In the genomic region with DNA sequence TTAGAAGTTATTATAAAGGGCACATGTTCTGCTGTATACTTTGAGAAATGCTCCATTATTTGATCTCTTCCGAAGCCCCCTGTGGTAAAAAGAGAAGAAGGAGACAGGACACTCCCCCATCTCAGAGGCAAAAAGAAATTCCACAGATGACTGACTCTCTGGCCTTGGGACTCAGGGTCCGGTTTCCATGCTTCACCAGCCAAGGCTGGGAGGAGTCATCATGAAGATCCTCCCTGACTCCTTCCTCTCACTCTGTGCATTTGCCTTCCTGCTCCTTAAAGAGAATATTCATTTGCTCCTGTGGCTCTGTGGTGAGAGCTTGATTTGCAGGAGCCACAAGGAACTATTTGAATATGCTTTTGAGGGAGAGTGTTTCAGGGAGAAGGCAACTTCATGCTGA, we compare ENCODE assay signal across 21 mouse cellular contexts.
DNase-seq lines count a peak whose midpoint lies in the region; ATAC-seq lines count a peak whose summit lies in the region.
"Had no signal": no experiment of that assay in that cellular context is flagged by ENCODE, and none has a peak within 500 bp of the region (broad histone marks: within the 10 kb centered on the region; RNA-seq: fewer than 3 reads in every experiment).

No protein-coding gene starts in this region.

- no peaks in the 10 kb centered on the region for H3K27me3 ChIP-seq in kidney, embryonic 15.5 days
- H3K27me3 ChIP-seq in hindbrain, embryonic 16.5 days (replicated peaks; ENCODE audit: control insufficient read depth, insufficient read depth, low read length), result no peaks in the 10 kb centered on the region
- H3K27me3 ChIP-seq: embryonic facial prominence, embryonic 12.5 days; forebrain, embryonic 15.5 days; heart, embryonic 15.5 days; hindbrain, embryonic 13.5 days had no signal

- peak; percentile 80 for ATAC-seq in kidney, embryonic 15.5 days (replicated peaks; ENCODE audit: low FRiP score)
- no peak for ATAC-seq in monocyte, adult 5-6 weeks (replicated peaks; ENCODE audit: insufficient number of reproducible peaks, low FRiP score, low TSS enrichment, poor library complexity, severe bottlenecking)
- no peak for ATAC-seq in hindbrain, embryonic 16.5 days
- ATAC-seq: activated CD4-positive, CD25-positive, alpha-beta regulatory T cell, adult 4 months; forebrain, embryonic 15.5 days had no signal

- DNase-seq in kidney, adult 11 months, result no peak
- peak; percentile 15 for DNase-seq in ZHBTc4 (ENCODE audit: low read depth, low spot score)
- DNase-seq in kidney, postnatal 10 days, result peak; percentile 31
- no peak for DNase-seq in embryo, embryonic 9.5 days (ENCODE audit: extremely low spot score)
- DNase-seq: adrenal gland, postnatal 25 days; cerebellum, adult 2 months; cerebellum, postnatal 14 days; embryo, embryonic 11 days; gastrocnemius, postnatal 10 days; heart, adult 2 months; heart, postnatal 14 days had no signal

- H3K27ac ChIP-seq in kidney, embryonic 15.5 days, result no peak overlapping the region
- H3K27ac ChIP-seq in hindbrain, embryonic 16.5 days (ENCODE audit: low read depth, low read length), result no peak overlapping the region
- H3K27ac ChIP-seq: embryonic facial prominence, embryonic 12.5 days; forebrain, embryonic 15.5 days; heart, adult 2 months; heart, embryonic 15.5 days; hindbrain, embryonic 13.5 days had no signal

- no peaks in the 10 kb centered on the region for H3K36me3 ChIP-seq in kidney, embryonic 15.5 days
- H3K36me3 ChIP-seq in hindbrain, embryonic 16.5 days (ENCODE audit: control insufficient read depth, insufficient read depth, low read length), result no peaks in the 10 kb centered on the region
- H3K36me3 ChIP-seq: embryonic facial prominence, embryonic 12.5 days; forebrain, embryonic 15.5 days; G1E; heart, embryonic 15.5 days; hindbrain, embryonic 13.5 days had no signal

- H3K9me3 ChIP-seq in kidney, embryonic 15.5 days (replicated peaks), result no peaks in the 10 kb centered on the region
- H3K9me3 ChIP-seq in hindbrain, embryonic 16.5 days (ENCODE audit: control insufficient read depth, low read length), result no peaks in the 10 kb centered on the region
- H3K9me3 ChIP-seq: embryonic facial prominence, embryonic 12.5 days; forebrain, embryonic 15.5 days; heart, embryonic 15.5 days; hindbrain, embryonic 13.5 days had no signal

- H3K4me3 ChIP-seq in kidney, embryonic 15.5 days (replicated peaks), result no peak overlapping the region
- H3K4me3 ChIP-seq in hindbrain, embryonic 16.5 days (ENCODE audit: low read length), result no peak overlapping the region
- H3K4me3 ChIP-seq: embryonic facial prominence, embryonic 12.5 days; forebrain, embryonic 15.5 days; heart, adult 2 months; heart, embryonic 15.5 days; hindbrain, embryonic 13.5 days had no signal

- H3K4me1 ChIP-seq in kidney, embryonic 15.5 days, result no peaks in the 10 kb centered on the region; the same call in 1 of the 2 replicates
- no peaks in the 10 kb centered on the region for H3K4me1 ChIP-seq in hindbrain, embryonic 16.5 days (ENCODE audit: control insufficient read depth, insufficient read depth, low read depth, low read length)
- H3K4me1 ChIP-seq: embryonic facial prominence, embryonic 12.5 days; heart, embryonic 15.5 days; hindbrain, embryonic 13.5 days had no signal

- H3K4me2 ChIP-seq in kidney, embryonic 15.5 days, result no peak overlapping the region
- no peak overlapping the region for H3K4me2 ChIP-seq in hindbrain, embryonic 16.5 days (ENCODE audit: low read length)
- H3K4me2 ChIP-seq: embryonic facial prominence, embryonic 12.5 days; forebrain, embryonic 15.5 days; heart, embryonic 11.5 days; heart, embryonic 15.5 days; hindbrain, embryonic 13.5 days had no signal

- WGBS in kidney, embryonic 15.5 days, result 36% methylated on average over 2 of the region's 2 CpGs
- WGBS in hindbrain, embryonic 16.5 days, result 36% methylated on average over 2 of the region's 2 CpGs

- no peak overlapping the region for H3K9ac ChIP-seq in kidney, embryonic 15.5 days
- H3K9ac ChIP-seq in hindbrain, embryonic 16.5 days (ENCODE audit: low read depth, low read length), result no peak overlapping the region
- H3K9ac ChIP-seq: embryonic facial prominence, embryonic 12.5 days; forebrain, embryonic 15.5 days; heart, embryonic 15.5 days; hindbrain, embryonic 13.5 days had no signal

Comparison
In these comparisons a context has a peak if more than half of its experiments do, and no peak if none do; other contexts are left out.
1. DNase-seq: peak in ZHBTc4 (single experiment) and kidney, postnatal 10 days (single experiment); none in kidney, adult 11 months (single experiment) and embryo, embryonic 9.5 days (single experiment).